Mouse (Mus musculus) bone marrow macrophage, adult 2 months (primary cell): ENCODE measurements at regions not wholly inside any gene's neighbourhood (a gene's known extent, or its start where the extent isn't known, plus 50 kb on each side); places are given as distances from the start of the nearest gene placed in this dataset.

Source experiments
- CTCF ChIP-seq: IDR thresholded peaks from 2 replicates; pipeline ENCODE4 v1.5.1; 2012; ENCODE audit warnings: low read depth, mild to moderate bottlenecking, low read length, moderate library complexity
- POLR2A ChIP-seq: IDR thresholded peaks from 2 replicates; pipeline ENCODE4 v1.6.1; 2012; ENCODE audit warnings: mild to moderate bottlenecking, low read depth, low read length, borderline replicate concordance

- TF ChIP-seq CTCF: no peak
- TF ChIP-seq POLR2A: no peak
These were observed 51.9 kb upstream of the Kdm8 start for GRCm38 (mm10) chr7:125392536-125392935.
